Mouse (Mus musculus): ENCODE data around the gene Hist1h2ac.
A peak's percentile ranks its signal among the peaks of the same experiment; 100 is the strongest.
"Not testable (repeated sequence)": the region's sequence is repeated elsewhere in the genome, so short reads cannot be mapped to it uniquely, and the experiment has no call there.

Gene Hist1h2ac

DNA sequence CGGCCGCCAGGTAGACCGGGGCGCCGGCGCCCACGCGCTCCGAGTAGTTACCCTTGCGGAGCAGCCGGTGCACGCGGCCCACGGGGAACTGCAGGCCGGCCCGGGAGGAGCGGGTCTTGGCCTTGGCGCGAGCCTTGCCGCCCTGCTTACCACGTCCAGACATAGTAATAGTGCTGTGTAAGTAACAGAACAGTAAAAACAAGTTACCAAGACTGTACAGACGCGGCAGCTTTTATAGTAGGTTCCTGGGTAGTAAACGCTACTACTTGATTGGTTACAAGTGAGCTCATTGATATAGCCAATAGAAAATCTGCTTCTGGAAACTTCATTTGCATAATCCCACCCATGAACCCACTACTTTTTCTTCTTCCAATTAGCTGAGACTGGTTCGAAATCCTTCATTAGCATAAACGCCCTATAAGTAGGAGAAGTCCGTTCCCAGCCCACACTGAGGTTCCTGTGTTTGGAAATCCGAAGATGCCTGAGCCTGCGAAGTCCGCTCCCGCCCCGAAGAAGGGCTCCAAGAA is at the start of gene Hist1h2ac, which contains the start of gene Hist1h2bc:
Gene Hist1h2ac (minus strand): TSS at position 194 of the 527 bp plus-strand sequence.
Gene Hist1h2bc (plus strand): TSS at position 445 of the 527 bp plus-strand sequence.
- DNase-seq (ENCODE audit: low spot score in 2 of 2), result peak; percentile 94 to 98

DNA sequence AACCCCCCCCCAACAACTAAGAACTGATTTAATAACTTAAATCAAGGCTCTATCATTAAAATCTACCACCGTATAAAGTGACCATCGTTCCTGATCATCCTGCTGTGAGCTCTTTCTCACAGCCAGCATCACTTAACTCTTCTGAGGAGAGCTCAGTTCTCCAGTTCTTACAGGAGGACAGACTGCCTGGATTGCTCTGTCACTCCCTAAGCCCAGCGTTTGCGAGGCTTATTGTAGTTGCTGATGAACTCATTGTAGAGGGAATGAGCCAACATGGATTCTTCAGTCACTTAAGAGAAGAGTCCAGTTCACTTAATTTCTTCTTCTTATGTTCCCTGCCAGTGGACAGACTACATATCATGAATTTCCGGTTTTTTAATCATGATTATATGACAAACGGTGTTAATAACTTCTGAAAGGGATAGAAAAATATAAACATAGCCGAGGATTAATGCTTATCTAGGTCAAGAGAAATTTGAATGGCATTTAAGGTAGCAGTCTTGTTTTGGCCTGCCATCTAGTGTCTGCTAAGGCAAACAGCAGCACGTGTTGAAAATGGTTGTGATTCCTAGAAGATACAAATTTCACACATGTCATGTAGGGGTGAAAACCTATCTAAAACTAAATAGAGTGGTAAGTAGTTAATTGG is 48.5 kb upstream of the Hist1h2ac start:
- peak in 1 of 2 experiments; percentile 38 for DNase-seq (ENCODE audit: low spot score in 2 of 2)

- DNase-seq (ENCODE audit: low spot score in 2 of 2), result no peak
Measured at GRCm38 (mm10) chr13:23730479-23730878, 46.7 kb upstream of the Hist1h2ac start.

GRCm38 (mm10) chr13:23729706-23730105 is 46.0 kb upstream of the Hist1h2ac start:
- no peak for DNase-seq (ENCODE audit: low spot score in 2 of 2)

DNA sequence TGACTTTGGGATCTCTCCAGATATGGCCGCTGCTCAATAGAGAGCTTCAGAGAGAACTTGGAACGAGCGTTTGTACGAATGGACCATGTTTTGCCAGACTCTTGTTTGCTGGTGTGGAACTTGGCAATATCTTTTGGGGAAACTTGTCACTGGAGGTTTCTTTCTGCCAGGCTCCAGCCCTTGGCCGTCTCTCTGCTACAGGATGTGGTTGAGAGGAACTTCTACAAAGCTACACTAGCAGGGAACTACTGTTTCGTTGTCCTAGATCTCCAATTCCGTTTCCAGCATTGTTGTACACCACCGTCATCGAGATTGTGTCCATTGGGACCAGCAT is 45.4 kb upstream of the Hist1h2ac start:
- DNase-seq (ENCODE audit: low spot score in 2 of 2), result no peak

GRCm38 (mm10) chr13:23728472-23729191 is 44.9 kb upstream of the Hist1h2ac start:
- DNase-seq (ENCODE audit: low spot score in 2 of 2), result no peak

DNA sequence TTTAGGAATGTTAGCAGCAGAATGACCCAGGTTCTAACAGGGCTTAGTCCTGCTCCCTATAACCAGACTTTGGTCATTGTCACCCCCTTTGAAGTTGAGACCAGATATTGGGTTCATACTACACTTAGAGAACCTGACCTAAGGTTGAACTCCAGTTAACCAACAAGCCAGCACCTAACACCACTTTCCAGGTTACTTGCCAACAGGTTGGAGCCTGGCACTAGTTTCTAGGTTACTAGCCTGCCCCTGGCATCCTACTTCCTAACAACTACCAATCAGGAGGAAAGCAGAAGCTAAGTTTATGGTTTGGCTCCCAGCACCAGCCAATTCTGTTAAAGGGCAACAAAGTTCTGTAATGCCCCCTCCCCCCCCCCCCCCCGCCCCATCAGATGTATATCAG is 41.5 kb upstream of the Hist1h2ac start:
- no peak for DNase-seq (ENCODE audit: low spot score in 2 of 2)

DNA sequence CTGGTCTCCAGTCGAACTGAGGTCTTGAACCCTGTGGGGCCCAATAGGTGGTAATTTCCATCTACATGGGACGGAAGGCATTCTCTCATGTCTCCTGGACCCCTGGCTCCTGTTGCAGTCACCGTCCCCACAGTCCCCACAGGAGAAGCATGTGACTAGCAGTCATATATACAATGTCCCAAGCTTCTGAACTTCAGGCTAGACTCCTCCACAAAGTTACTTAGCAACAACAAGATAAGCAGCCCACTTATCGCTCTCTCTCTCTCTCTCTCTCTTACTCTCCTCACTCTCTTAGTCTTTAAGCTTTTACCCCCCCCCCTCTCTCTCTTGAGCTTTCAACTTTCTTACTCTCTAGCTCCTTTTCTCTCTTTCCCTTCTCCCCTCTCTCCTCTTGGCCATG is 40.5 kb upstream of the Hist1h2ac start:
- DNase-seq (ENCODE audit: low spot score in 2 of 2), result no peak

GRCm38 (mm10) chr13:23717593-23718245 is 34.0 kb upstream of the Hist1h2ac start:
- DNase-seq (ENCODE audit: low spot score in 2 of 2), result not testable (repeated sequence)

DNA sequence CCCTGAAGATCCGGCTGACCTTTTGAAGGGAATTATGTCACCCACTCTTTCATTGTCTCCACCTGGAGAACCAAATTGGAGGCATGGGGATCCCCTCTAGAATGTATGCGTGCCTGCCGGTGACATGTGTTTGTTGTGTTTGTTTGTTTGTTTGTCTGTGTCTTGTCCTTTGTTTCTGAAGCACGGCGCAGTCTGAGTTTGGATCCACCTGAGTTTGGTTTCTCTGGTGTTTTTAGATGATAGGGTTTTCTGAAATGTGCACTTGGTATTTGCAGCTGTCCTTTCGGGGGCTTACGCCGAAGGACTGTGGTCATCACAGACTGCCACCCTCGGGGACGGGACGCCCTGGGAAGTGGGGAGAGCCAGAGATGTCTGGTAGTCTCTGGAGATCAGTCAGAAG is 33.4 kb upstream of the Hist1h2ac start:
- DNase-seq (ENCODE audit: low spot score in 2 of 2), result no peak

DNA sequence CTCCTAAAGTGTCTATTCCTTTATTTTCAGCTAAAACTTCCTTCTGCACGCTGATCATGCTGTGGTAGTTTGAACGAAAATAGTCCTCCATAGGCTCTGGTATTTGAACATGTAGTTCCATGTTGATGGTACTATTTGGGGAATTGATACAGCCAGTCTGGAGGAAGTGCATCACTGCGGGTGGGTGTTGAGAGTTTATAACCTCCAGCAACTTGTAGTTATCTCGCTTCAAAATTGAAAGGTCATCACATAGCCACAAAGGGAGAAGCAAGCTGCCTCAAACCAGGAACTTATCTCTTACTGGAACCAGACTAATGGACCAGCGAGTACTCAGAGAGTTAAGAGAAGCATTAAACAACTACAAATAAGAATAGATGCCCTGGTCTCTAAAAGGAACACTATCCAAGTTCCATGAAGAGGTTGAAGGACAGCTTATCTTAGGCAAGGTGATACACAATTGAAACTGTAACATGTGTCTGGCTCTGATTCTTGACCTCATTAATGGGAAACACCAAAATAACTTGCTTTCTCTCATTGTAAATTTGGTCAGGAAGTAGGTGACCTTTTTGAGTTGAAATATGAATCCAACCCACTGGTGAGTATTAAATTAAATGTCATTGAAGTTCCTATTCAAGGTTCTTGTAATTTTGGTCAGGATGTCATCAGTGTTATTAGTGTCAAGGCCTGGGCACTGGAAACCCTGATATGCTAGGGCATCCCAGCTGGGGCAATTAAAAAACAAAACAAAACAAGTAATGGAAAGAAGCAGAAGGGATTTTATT is 32.7 kb upstream of the Hist1h2ac start:
- DNase-seq (ENCODE audit: low spot score in 2 of 2), result no peak

DNA sequence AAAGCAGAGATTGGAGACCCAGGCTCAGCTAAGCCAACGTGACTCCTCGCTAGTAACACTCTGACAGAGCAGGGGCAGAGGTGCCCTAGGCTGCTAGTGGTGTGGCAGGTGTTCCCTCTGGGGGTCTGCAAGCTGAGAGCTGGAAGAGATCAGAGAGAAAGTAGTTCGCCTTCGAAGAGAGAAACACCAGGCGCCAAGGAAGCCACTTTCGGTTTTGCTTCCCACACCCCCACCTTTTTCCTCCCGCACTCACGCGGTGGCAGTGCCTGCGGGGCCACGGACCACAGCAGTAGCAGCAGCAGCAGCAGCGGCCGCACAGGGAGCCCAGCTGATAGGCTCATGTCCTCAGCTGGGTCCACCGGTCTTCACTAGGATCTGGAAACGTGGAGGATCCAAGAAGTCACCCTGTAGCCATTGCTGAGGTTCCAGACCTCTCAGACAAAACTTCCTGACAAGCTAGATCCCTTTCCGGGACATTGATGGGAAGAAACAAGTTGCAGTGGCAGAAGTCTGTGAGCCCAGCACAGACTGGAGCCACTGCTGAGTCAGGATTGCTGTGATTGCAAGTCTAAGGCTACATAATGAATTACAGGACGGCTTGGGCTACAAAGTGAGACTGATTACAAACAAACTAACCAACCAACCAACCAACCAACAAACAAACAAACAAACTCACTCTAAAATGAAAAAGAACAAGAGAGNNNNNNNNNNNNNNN is 26.8 kb upstream of the Hist1h2ac start, which contains the start of gene Hfe:
Gene Hfe (minus strand): TSS at position 481 of the 716 bp plus-strand sequence.
- no peak for DNase-seq (ENCODE audit: low spot score in 2 of 2)

DNA sequence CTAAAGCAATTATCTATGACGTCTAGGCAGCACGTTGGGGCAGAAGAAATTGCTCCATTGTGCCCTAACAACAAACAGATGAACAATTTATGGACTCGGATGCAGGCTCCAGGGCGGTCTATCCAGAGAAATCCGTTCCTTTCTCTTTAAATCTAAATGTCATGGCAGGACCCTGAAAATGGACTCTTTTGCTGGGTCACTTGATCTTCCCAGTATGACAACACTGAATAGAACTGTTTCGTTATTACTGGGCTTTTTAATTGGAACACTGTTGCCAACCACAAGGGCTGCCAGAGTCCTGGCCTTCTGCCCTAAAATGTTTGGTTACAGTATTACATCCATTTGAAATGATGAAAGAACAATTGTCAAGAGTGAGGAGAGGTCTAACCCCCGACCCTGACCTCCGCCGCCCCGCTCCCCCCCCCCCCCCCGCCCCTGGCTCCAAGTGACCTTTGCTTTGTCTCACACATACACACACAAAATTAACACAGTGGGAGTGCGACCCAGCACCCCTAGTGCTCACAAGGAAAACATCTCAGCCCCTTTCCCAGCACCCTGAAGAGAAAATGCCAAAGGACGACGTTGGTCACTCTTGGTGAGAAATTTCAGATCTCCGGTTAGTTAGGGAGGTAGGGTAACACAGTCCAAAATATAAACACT is 26.1 kb upstream of the Hist1h2ac start:
- DNase-seq (ENCODE audit: low spot score in 2 of 2), result no peak

GRCm38 (mm10) chr13:23708654-23709053 is 24.9 kb upstream of the Hist1h2ac start:
- DNase-seq (ENCODE audit: low spot score in 2 of 2), result no peak

- no peak for DNase-seq (ENCODE audit: low spot score in 2 of 2)
Measured at GRCm38 (mm10) chr13:23708041-23708440, 24.3 kb upstream of the Hist1h2ac start.

DNA sequence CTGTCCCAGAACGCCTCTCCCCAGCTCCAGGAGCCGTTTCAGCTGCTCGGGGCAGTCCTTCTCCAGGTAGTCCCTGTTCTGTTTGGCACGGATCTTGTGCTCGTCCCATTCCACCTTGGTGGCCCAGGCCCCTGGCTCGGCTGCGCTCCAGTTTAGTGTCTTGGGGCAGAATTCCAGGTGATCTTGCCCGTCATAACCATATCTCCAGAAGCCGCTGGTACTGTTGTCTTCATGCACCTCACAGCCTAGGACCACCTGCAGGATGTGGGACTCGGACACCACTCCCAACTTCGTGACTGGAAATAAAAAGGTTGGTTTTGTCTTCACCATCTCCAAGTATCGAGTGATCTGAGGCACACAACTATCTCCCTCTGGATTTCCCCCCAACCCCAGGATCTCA is 23.0 kb upstream of the Hist1h2ac start:
- DNase-seq (ENCODE audit: low spot score in 2 of 2), result no peak

DNA sequence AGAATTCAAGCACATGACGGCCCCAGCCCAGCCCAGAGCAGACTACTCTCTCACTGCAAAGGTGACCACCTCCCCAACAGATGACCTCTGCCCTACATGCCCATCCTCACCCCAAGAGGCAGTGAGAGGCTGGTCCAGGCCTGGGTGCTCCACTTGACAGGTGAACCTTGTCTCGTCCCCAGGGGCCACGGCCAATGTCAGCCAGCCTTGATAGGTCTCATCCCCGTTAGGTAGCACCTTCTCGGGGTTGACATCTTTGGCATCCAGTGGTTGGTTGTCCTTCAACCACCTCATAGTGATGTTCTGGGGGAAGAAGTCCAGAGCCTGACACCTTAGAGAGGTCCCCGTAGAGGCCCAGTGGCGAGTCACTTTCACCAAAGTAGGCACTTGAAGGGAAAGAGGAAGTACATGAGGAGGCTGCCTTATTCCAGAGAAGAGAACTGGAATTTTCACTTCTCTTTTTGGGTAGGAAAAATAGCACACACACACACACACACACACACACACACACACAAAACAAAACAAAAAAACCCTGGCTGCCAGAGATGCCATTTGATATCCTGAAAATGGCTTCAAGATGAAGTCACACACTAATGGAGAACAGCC is 22.1 kb upstream of the Hist1h2ac start:
- DNase-seq (ENCODE audit: low spot score in 2 of 2), result no peak

DNA sequence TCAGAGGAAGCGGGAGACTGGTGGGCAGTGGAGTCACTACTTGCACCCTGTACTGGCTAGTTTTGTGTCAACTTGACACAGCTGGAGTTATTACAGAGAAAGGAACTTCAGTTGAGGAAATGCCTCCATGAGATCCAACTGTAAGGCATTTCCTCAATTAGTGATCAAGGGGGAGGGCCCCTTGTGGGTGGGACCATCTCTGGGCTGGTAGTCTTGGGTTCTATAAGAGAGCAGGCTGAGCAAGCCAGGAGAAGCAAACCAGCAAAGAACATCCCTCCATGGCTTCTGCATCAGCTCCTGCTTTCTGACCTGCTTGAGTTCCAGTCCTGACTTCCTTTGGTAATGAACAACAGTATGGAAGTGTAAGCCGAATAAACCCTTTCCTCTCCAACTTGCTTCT is 19.1 kb upstream of the Hist1h2ac start:
- DNase-seq (ENCODE audit: low spot score in 2 of 2), result not testable (repeated sequence)

DNA sequence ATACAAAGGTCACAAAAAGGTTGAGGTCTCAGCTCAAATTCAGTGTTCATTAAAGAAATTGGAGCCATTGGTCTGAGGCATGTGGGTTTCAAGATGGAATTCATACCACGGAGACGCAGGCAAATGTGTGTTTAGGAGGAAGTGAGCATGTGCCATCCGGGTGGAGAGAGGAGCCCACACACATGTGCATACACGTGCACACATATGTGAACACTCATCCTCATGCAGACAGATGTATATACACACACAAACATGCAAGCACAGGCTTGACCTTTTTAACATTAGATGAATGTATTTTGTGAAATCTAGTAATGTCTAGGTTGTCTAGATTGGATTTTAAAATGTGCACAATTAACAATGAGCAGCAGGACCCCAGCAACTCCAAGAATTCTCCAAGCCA is 18.5 kb upstream of the Hist1h2ac start:
- DNase-seq (ENCODE audit: low spot score in 2 of 2), result no peak

Measured in left cerebral cortex, adult 9 months (tissue).